ENCODE assay signal across 23 mouse cellular contexts in the genomic region with DNA sequence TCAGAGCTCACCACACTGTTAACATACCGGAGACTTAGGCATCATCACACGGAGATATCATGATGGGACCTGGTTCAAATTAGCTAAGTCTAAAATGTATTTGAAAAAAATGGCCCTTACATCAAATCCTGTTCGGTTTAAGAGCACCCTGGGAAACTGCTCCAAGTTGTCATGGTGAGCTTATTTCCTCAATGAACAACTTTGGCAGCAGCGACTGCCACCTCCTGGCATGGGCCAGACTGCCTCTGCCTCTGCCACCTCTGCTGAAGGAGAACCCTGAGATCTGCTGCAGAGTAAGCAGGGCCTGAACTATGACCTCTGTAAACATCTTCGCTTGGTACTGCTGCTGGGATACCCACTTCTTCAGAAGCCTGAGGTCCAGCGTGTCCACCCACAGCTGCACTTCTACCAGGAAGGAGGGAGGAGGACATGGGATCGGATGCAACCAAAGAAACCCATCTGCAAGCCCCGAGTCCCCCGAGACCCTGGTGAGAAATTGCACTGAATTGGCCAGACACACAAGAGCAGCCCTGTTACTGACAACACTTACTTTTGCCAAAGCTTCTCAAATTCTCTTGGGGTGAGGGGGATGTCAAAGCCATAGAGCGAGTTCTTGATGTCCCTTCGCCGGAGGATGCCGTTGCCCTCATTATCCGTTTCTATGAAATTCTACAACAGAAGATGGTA.
DNase-seq lines count a peak whose midpoint lies in the region; ATAC-seq lines count a peak whose summit lies in the region.
"Had no signal": no experiment of that assay in that cellular context is flagged by ENCODE, and none has a peak within 500 bp of the region (broad histone marks: within the 10 kb centered on the region; RNA-seq: fewer than 3 reads in every experiment).

No protein-coding gene starts in this region.

- no peaks in the 10 kb centered on the region for H3K4me1 ChIP-seq in forebrain, embryonic 14.5 days (ENCODE audit: control insufficient read depth, insufficient read depth, low read length)
- no peaks in the 10 kb centered on the region for H3K4me1 ChIP-seq in forebrain, embryonic 12.5 days
- H3K4me1 ChIP-seq: embryonic facial prominence, embryonic 13.5 days; heart, embryonic 10.5 days; midbrain, embryonic 13.5 days had no signal

- no peaks in the 10 kb centered on the region for H3K9me3 ChIP-seq in forebrain, embryonic 14.5 days (replicated peaks; ENCODE audit: control insufficient read depth, low read length)
- H3K9me3 ChIP-seq in forebrain, embryonic 12.5 days = no peaks in the 10 kb centered on the region
- H3K9me3 ChIP-seq: embryonic facial prominence, embryonic 13.5 days; midbrain, embryonic 13.5 days had no signal

- no peak for ATAC-seq in forebrain, embryonic 14.5 days
- ATAC-seq in forebrain, embryonic 12.5 days (ENCODE audit: low FRiP score) = no peak
- ATAC-seq: inflammation-experienced regulatory T-cells, adult 6 months; midbrain, embryonic 13.5 days had no signal

- H3K4me3 ChIP-seq in forebrain, embryonic 14.5 days (ENCODE audit: low read depth, low read length) = no peak overlapping the region
- H3K4me3 ChIP-seq in forebrain, embryonic 12.5 days (replicated peaks) = no peak overlapping the region
- H3K4me3 ChIP-seq: embryonic facial prominence, embryonic 13.5 days; heart, embryonic 10.5 days; midbrain, embryonic 13.5 days; myocyte had no signal

- no peaks in the 10 kb centered on the region for H3K36me3 ChIP-seq in forebrain, embryonic 14.5 days (ENCODE audit: control insufficient read depth, insufficient read depth, low read length)
- no peaks in the 10 kb centered on the region for H3K36me3 ChIP-seq in forebrain, embryonic 12.5 days (replicated peaks)
- H3K36me3 ChIP-seq: embryonic facial prominence, embryonic 13.5 days; heart, embryonic 10.5 days; midbrain, embryonic 13.5 days had no signal

- peak; percentile 39 for DNase-seq in forebrain, embryonic 14.5 days (ENCODE audit: low spot score)
- DNase-seq in layer of hippocampus, adult 11-12 months (ENCODE audit: low spot score) = peak; percentile 28
- DNase-seq in layer of hippocampus, adult 9-11 months = no peak
- DNase-seq in right cerebral cortex, adult 2 months (ENCODE audit: low spot score in 2 of 2) = peak; percentile 36 to 44
- no peak for DNase-seq in right cerebral cortex, postnatal 4 days
- DNase-seq in skeletal muscle tissue, adult 2 months (ENCODE audit: low read depth, low spot score) = peak; percentile 6
- no peak for DNase-seq in testis, postnatal 14 days (ENCODE audit: low spot score)
- DNase-seq: adrenal gland, postnatal 36 days; cerebellum, adult 9-10 months; heart, postnatal 10 days; kidney, adult 2 months; kidney, postnatal 10 days; lung, adult 18-20 months; lung, postnatal 14 days; thymus, adult 18-20 months; thymus, postnatal 4 days had no signal

- no peaks in the 10 kb centered on the region for H3K27me3 ChIP-seq in forebrain, embryonic 14.5 days (replicated peaks; ENCODE audit: control insufficient read depth, insufficient read depth, low read length)
- H3K27me3 ChIP-seq in forebrain, embryonic 12.5 days = no peaks in the 10 kb centered on the region
- H3K27me3 ChIP-seq: embryonic facial prominence, embryonic 13.5 days; midbrain, embryonic 13.5 days had no signal

- 90% methylated on average over 14 of the region's 14 CpGs for WGBS in forebrain, embryonic 14.5 days
- 92% methylated on average over 14 of the region's 14 CpGs for WGBS in forebrain, embryonic 12.5 days

- no peak overlapping the region for H3K9ac ChIP-seq in forebrain, embryonic 14.5 days (ENCODE audit: low read length)
- no peak overlapping the region; the same call in 1 of the 2 replicates for H3K9ac ChIP-seq in forebrain, embryonic 12.5 days
- H3K9ac ChIP-seq: embryonic facial prominence, embryonic 13.5 days; midbrain, embryonic 13.5 days had no signal

- no peak overlapping the region for H3K27ac ChIP-seq in forebrain, embryonic 14.5 days (ENCODE audit: low read depth, low read length)
- no peak overlapping the region for H3K27ac ChIP-seq in forebrain, embryonic 12.5 days
- H3K27ac ChIP-seq: embryonic facial prominence, embryonic 13.5 days; heart, embryonic 10.5 days; midbrain, embryonic 13.5 days had no signal

- no peak overlapping the region for H3K4me2 ChIP-seq in forebrain, embryonic 14.5 days (ENCODE audit: low read length)
- no peak overlapping the region for H3K4me2 ChIP-seq in forebrain, embryonic 12.5 days
- H3K4me2 ChIP-seq: embryonic facial prominence, embryonic 13.5 days; liver, embryonic 11.5 days; midbrain, embryonic 13.5 days had no signal

Comparison
In these comparisons a context has a peak if more than half of its experiments do, and no peak if none do; other contexts are left out.
1. DNase-seq: peak in forebrain, embryonic 14.5 days (single experiment), layer of hippocampus, adult 11-12 months (single experiment), right cerebral cortex, adult 2 months (2 of 2) and skeletal muscle tissue, adult 2 months (single experiment); none in layer of hippocampus, adult 9-11 months (single experiment), right cerebral cortex, postnatal 4 days (single experiment) and testis, postnatal 14 days (single experiment).